ENCODE assay signal across 9 mouse cellular contexts in the genomic region with DNA sequence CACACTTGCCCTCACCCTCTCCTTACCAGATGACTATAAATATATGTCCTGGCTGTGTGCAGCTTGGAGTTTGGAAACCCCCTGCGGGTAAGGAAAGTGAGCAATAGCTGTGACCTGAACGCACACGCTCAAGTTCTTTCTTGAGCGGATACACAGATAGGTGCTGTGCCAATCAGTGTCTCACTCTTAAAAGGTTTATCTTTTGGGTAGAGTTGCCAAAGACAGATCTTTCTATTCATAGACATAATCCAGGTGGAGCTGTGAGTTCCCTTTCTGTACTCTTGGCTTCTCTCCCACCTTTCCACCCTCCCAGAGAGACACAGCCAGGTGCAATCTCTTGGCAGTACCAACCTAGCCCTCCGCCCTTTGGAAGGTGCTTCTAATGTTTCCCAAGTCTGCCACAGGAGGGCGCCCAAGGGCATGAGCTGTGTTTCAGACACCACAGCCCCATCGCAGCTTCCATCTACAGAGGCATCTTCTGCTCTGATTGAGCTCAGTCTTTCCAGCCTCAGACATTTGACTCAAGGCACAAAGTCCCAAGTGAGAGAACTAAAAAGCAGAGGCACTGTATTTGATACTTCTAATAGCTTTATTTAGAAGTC. TPM values are rescaled to one million over a fixed set of nuclear protein-coding genes. Genes with fewer than 3 reads are reported as not detected.
DNase-seq lines count a peak whose midpoint lies in the region; ATAC-seq and TF ChIP-seq lines count a peak whose summit lies in the region.
"Had no signal": no experiment of that assay in that cellular context is flagged by ENCODE, and none has a peak within 500 bp of the region (broad histone marks: within the 10 kb centered on the region; RNA-seq: fewer than 3 reads in every experiment).

No protein-coding gene starts in this region.

- no peak overlapping the region for H3K4me3 ChIP-seq in hindbrain, postnatal 0 days (ENCODE audit: low read length)
- no peak overlapping the region for H3K4me3 ChIP-seq in midbrain, embryonic 12.5 days
- H3K4me3 ChIP-seq: lung, embryonic 15.5 days had no signal

- H3K9ac ChIP-seq in hindbrain, postnatal 0 days (replicated peaks; ENCODE audit: low read length), result no peak overlapping the region
- H3K9ac ChIP-seq in midbrain, embryonic 12.5 days (replicated peaks), result no peak overlapping the region
- H3K9ac ChIP-seq: lung, embryonic 15.5 days had no signal

- H3K36me3 ChIP-seq in hindbrain, postnatal 0 days (ENCODE audit: insufficient read depth, low read length), result no peaks in the 10 kb centered on the region
- no peaks in the 10 kb centered on the region for H3K36me3 ChIP-seq in midbrain, embryonic 12.5 days
- H3K36me3 ChIP-seq: lung, embryonic 15.5 days had no signal

- peak; percentile 86 for ATAC-seq in hindbrain, postnatal 0 days
- peak; percentile 70; the same call in 1 of the 2 replicates for ATAC-seq in midbrain, embryonic 12.5 days (ENCODE audit: low FRiP score, low read depth)
- no peak for ATAC-seq in erythroblast, adult 5-6 weeks (replicated peaks; ENCODE audit: low FRiP score, poor library complexity, severe bottlenecking)

- DNase-seq in R1 (ENCODE audit: low read depth, low spot score), result peak; percentile 61
- peak; percentile 63 for DNase-seq in cerebellum, adult 9-11 months
- peak; percentile 58 to 83 for DNase-seq in frontal cortex, postnatal 14 days (ENCODE audit: low spot score in 2 of 2)
- DNase-seq in hindbrain, postnatal 0 days (ENCODE audit: low spot score), result peak; percentile 92
- peak; percentile 83 to 93 for DNase-seq in left cerebral cortex, adult 18-20 months (ENCODE audit: low spot score in 2 of 2)
- DNase-seq in spleen, adult 12 weeks (ENCODE audit: low spot score), result peak; percentile 20

- H3K4me1 ChIP-seq in hindbrain, postnatal 0 days (ENCODE audit: insufficient read depth, low read length), result no peaks in the 10 kb centered on the region
- no peaks in the 10 kb centered on the region for H3K4me1 ChIP-seq in midbrain, embryonic 12.5 days

- 43% methylated on average over 7 of the region's 7 CpGs for WGBS in hindbrain, postnatal 0 days
- WGBS in midbrain, embryonic 12.5 days, result 46% methylated on average over 7 of the region's 7 CpGs

- no peaks in the 10 kb centered on the region for H3K9me3 ChIP-seq in hindbrain, postnatal 0 days (ENCODE audit: low read length)
- H3K9me3 ChIP-seq in midbrain, embryonic 12.5 days, result no peaks in the 10 kb centered on the region
- H3K9me3 ChIP-seq: lung, embryonic 15.5 days had no signal

- H3K4me2 ChIP-seq in hindbrain, postnatal 0 days (ENCODE audit: low read depth, low read length), result no peak overlapping the region
- no peak overlapping the region for H3K4me2 ChIP-seq in midbrain, embryonic 12.5 days (replicated peaks)
- H3K4me2 ChIP-seq: lung, embryonic 15.5 days had no signal

- peak; percentile 99 for TF ChIP-seq CTCF in hindbrain, postnatal 0 days (IDR thresholded peaks at IDR 0.05; ENCODE audit: low read depth)

- no peaks in the 10 kb centered on the region for H3K27me3 ChIP-seq in hindbrain, postnatal 0 days (ENCODE audit: insufficient read depth, low read length)
- H3K27me3 ChIP-seq in midbrain, embryonic 12.5 days, result 0 out of 2 replicates have a peak, but pooled peaks cover 7% of the 10 kb centered on the region

- no peak overlapping the region for H3K27ac ChIP-seq in hindbrain, postnatal 0 days
- H3K27ac ChIP-seq in midbrain, embryonic 12.5 days (replicated peaks), result no peak overlapping the region
- H3K27ac ChIP-seq: lung, embryonic 15.5 days had no signal

RNA-seq across cellular contexts. Expression of a gene that starts 8.8 kb away (rescaled TPM):
- 5.9 and 10.4 TPM in 2 replicates for total RNA-seq in hindbrain, postnatal 0 days (2014; rRNA removed)
- 6.3 and 8.6 TPM in 2 replicates for polyA plus RNA-seq in hindbrain, postnatal 0 days (2015; fragmentation: Nextera tagmentation; extraction: Ambion mirVana)
- 10 to 100 TPM; 15.6 to 18.3 TPM for total RNA-seq in left cerebral cortex, adult 18-20 months (2021)
- polyA plus RNA-seq in midbrain, embryonic 12.5 days (2016; fragmentation: Nextera tagmentation; extraction: Ambion mirVana), result 12.3 and 24.0 TPM in 2 replicates
- total RNA-seq in erythroblast, adult 5-6 weeks (2015; ENCODE audit: low replicate concordance), result 2.1 TPM in 1 of 2 replicates, not detected in the other
- total RNA-seq in erythroblast, adult 5-6 weeks (2017; ENCODE audit: low replicate concordance), result 0.98 TPM in 1 of 2 replicates, not detected in the other

Comparison
In these comparisons a context has a peak if more than half of its experiments do, and no peak if none do; other contexts are left out.
1. DNase-seq: peak in every context shown above with its lines; median percentile 92 in hindbrain, postnatal 0 days; 88 in left cerebral cortex, adult 18-20 months; 70 in frontal cortex, postnatal 14 days; 63 in cerebellum, adult 9-11 months; 61 in R1; 20 in spleen, adult 12 weeks.